Mouse (Mus musculus): Measurements from ENCODE around the gene C7.

The C7 gene

GRCm38 (mm10) chr15:4973355-4973754 is 90.2 kb downstream of the C7 start:
- DNase-seq: no peak

Measured in liver (tissue).